Mouse (Mus musculus): ENCODE results near the gene Snx13. TPM values are rescaled to one million over a fixed set of nuclear protein-coding genes. Genes with fewer than 3 reads are reported as not detected.

Gene Snx13
- polyA plus RNA-seq, 2 experiments, result 2.5 to 7.3 TPM

DNA sequence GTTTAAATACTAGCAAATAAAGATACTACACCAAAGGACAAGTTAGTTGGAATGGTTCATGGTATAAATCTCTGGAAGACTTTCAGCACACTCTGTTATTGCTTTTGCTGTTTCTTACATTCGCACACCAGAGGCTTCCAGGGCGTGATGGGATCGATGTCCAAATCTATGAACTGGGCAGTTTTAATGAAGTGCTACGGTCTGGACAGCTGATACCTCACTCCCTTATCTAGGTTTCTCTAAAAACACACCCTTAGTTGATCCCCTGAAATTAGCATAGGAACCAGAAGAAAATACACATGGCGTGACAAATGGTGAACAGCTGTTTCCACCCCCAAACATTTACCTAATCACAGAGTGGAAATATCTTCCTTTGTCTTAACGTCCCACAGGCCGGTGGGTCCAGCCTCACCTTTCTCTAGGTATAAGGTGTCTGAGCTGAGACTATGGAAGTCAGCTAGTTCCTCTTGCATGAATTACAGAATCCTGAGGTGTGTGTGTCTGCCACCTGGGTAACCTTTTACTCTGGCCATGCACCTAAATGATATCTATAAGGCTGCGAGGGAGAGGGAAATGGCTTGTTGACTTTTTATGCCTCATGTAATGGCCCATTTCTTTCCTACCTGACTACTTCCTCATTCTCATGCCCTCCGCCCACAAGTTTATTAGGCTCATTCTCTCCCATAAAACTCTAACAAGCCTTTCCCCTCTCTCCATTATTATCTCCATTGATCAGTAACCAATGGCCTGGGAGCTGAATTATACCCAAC is 30.3 kb upstream of the Snx13 start:
- no peaks in the 10 kb centered on the region for H3K36me3 ChIP-seq (replicated peaks; ENCODE audit: control insufficient read depth, insufficient read depth, low read depth)
- DNase-seq (ENCODE audit: low read depth in 3 of 3, low spot score in 3 of 3), result no peak
- no peak for ATAC-seq (ENCODE audit: insufficient read depth)
- no peaks in the 10 kb centered on the region for H3K27me3 ChIP-seq (ENCODE audit: control insufficient read depth, insufficient read depth, low read length)
- no peaks in the 10 kb centered on the region for H3K9me3 ChIP-seq (ENCODE audit: control insufficient read depth, low read length)
- no peak overlapping the region for H3K4me3 ChIP-seq (ENCODE audit: insufficient read depth in 1 of 2, low read depth in 2 of 2, low read length in 2 of 2)
- H3K4me2 ChIP-seq (ENCODE audit: low read depth), result no peak overlapping the region
- no peaks in the 10 kb centered on the region for H3K4me1 ChIP-seq (replicated peaks; ENCODE audit: control insufficient read depth in 2 of 2, insufficient read depth in 2 of 2, low read length in 1 of 2)
- WGBS (ENCODE audit: insufficient replicate concordance), result 72% methylated on average over 9 of the region's 9 CpGs
- H3K9ac ChIP-seq (replicated peaks), result no peak overlapping the region
- TF ChIP-seq CTCF (IDR thresholded peaks at IDR 0.05; ENCODE audit: low read depth) (no peak), EP300 (IDR thresholded peaks at IDR 0.05; ENCODE audit: low read depth) (no peak)
- H3K27ac ChIP-seq, result no peak overlapping the region

DNA sequence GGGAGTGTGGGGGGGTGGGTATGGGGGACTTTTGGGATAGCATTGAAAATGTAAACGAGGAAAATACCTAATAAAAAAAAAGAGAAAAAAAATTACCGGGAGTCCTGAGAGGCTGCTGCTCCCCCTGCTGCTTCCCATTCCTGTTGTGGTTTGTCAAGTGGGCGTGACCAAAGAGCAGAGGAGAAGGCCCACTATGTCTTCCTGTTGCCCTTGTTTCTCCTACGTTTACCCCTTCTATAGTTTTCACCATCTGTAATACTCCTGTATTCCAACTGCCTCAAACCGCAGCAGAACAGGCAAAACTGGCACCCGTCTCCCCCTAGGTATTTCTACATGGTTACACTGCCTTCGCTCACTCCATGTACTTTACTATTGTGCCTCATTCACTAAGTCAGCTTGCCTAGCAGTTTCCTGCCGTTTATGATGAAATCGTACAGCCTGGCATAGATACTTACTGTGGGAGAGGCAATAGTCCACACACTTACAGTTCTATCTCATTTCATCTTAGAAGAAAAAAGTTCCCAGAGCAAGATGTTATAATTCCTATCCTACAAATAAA is 28.2 kb upstream of the Snx13 start:
- H3K4me3 ChIP-seq (ENCODE audit: insufficient read depth in 1 of 2, low read depth in 2 of 2, low read length in 2 of 2), result no peak overlapping the region
- WGBS (ENCODE audit: insufficient replicate concordance), result 25% methylated on average over 9 of the region's 9 CpGs
- no peak overlapping the region for H3K4me2 ChIP-seq (ENCODE audit: low read depth)
- H3K27ac ChIP-seq, result no peak overlapping the region
- H3K4me1 ChIP-seq (replicated peaks; ENCODE audit: control insufficient read depth in 2 of 2, insufficient read depth in 2 of 2, low read length in 1 of 2), result no peaks in the 10 kb centered on the region
- no peak for DNase-seq (ENCODE audit: low read depth in 3 of 3, low spot score in 3 of 3)
- H3K27me3 ChIP-seq (ENCODE audit: control insufficient read depth, insufficient read depth, low read length), result no peaks in the 10 kb centered on the region
- H3K9me3 ChIP-seq (ENCODE audit: control insufficient read depth, low read length), result no peaks in the 10 kb centered on the region
- no peak overlapping the region for H3K9ac ChIP-seq (replicated peaks)
- no peaks in the 10 kb centered on the region for H3K36me3 ChIP-seq (replicated peaks; ENCODE audit: control insufficient read depth, insufficient read depth, low read depth)
- ATAC-seq (ENCODE audit: insufficient read depth), result no peak
- TF ChIP-seq EP300 (IDR thresholded peaks at IDR 0.05; ENCODE audit: low read depth) (no peak), CTCF (IDR thresholded peaks at IDR 0.05; ENCODE audit: low read depth) (no peak)

DNA sequence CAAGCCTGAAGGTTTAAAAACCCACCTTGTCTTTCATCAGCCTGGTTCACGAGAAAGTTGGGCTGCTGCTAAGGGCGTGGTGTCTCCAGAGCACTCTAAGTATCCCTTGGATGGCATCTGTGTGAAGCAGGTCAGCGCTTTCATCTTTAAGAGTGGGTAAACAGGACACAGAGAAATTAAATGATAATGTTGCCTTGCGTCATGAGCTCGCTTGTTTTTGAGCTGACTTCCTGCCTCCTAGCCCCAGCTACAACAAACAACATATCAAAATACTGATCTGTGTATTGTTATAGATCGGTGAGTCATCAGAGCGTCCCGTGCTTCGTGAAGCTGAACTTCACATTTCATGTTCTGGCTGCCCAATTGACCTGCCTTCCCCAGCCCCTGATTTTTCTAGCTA is 25.7 kb upstream of the Snx13 start:
- Histone ChIP-seq H3K4me2 (ENCODE audit: low read depth) (no peak overlapping the region), H3K9ac (replicated peaks) (no peak overlapping the region), H3K27ac (no peak overlapping the region), H3K36me3 (replicated peaks; ENCODE audit: control insufficient read depth, insufficient read depth, low read depth) (no peaks in the 10 kb centered on the region), H3K4me1 (replicated peaks; ENCODE audit: control insufficient read depth in 2 of 2, insufficient read depth in 2 of 2, low read length in 1 of 2) (no peaks in the 10 kb centered on the region), H3K27me3 (ENCODE audit: control insufficient read depth, insufficient read depth, low read length) (no peaks in the 10 kb centered on the region), H3K4me3 (ENCODE audit: insufficient read depth in 1 of 2, low read depth in 2 of 2, low read length in 2 of 2) (no peak overlapping the region), H3K9me3 (ENCODE audit: control insufficient read depth, low read length) (no peaks in the 10 kb centered on the region)
- 64% methylated on average over 9 of the region's 9 CpGs for WGBS (ENCODE audit: insufficient replicate concordance)
- no peak for TF ChIP-seq CTCF (IDR thresholded peaks at IDR 0.05; ENCODE audit: low read depth)
- ATAC-seq (ENCODE audit: insufficient read depth), result no peak
- no peak for DNase-seq (ENCODE audit: low read depth in 3 of 3, low spot score in 3 of 3)

DNA sequence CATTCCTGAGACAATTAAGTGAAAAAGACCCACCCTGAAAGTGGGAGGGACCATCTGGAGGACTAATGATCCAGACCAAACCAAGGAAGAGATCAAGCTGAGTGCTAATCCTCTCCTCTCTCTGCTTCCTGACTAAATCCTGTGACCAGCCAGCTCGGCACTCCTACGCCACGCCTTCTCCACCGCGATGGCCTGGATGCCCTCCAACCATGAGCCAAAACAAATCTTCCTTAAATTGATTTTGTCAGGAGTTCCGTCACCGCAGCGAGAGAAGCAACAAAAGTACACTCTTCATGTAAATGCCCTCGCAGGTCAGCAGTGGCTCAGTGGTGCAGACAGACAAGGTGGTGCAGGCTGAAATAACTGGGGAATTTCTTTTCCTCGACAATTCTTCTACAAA is 24.9 kb upstream of the Snx13 start:
- WGBS (ENCODE audit: insufficient replicate concordance), result 57% methylated on average over 10 of the region's 10 CpGs
- no peak overlapping the region for H3K27ac ChIP-seq
- no peaks in the 10 kb centered on the region for H3K4me1 ChIP-seq (replicated peaks; ENCODE audit: control insufficient read depth in 2 of 2, insufficient read depth in 2 of 2, low read length in 1 of 2)
- no peak overlapping the region for H3K4me3 ChIP-seq (ENCODE audit: insufficient read depth in 1 of 2, low read depth in 2 of 2, low read length in 2 of 2)
- no peak overlapping the region for H3K4me2 ChIP-seq (ENCODE audit: low read depth)
- no peaks in the 10 kb centered on the region for H3K27me3 ChIP-seq (ENCODE audit: control insufficient read depth, insufficient read depth, low read length)
- H3K36me3 ChIP-seq (replicated peaks; ENCODE audit: control insufficient read depth, insufficient read depth, low read depth), result no peaks in the 10 kb centered on the region
- no peak for ATAC-seq (ENCODE audit: insufficient read depth)
- H3K9me3 ChIP-seq (ENCODE audit: control insufficient read depth, low read length), result no peaks in the 10 kb centered on the region
- no peak for TF ChIP-seq CTCF (IDR thresholded peaks at IDR 0.05; ENCODE audit: low read depth)
- no peak for TF ChIP-seq EP300 (IDR thresholded peaks at IDR 0.05; ENCODE audit: low read depth)
- H3K9ac ChIP-seq (replicated peaks), result no peak overlapping the region
- DNase-seq (ENCODE audit: low read depth in 3 of 3, low spot score in 3 of 3), result no peak

DNA sequence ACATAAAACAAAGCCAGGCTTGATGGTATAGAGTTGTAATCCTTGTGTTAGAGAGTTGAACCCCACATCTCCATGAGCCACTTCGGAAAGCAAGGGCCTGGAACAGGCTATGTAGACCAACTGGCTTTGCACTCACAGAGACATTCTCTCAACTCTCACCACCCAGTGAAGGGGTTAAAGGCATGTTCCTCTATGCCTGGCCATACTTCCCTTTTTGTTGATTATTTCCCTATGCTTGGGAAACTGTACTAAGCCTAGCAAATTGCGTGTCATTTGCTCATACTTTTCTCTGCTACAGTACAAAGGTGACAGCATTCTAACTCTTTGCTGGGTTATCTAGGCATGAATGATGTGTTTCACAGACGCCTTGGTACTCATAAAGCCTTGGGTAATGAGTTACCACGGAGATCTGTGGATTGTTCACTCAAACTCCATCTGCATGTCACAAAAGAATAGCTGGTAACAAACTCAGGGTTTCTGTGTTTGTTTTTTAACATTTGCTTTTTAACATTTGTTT is 21.0 kb upstream of the Snx13 start:
- DNase-seq (ENCODE audit: low read depth in 3 of 3, low spot score in 3 of 3) (no peak), ATAC-seq (ENCODE audit: insufficient read depth) (no peak)
- no peaks in the 10 kb centered on the region for H3K36me3 ChIP-seq (replicated peaks; ENCODE audit: control insufficient read depth, insufficient read depth, low read depth)
- no peaks in the 10 kb centered on the region for H3K27me3 ChIP-seq (ENCODE audit: control insufficient read depth, insufficient read depth, low read length)
- no peak overlapping the region for H3K27ac ChIP-seq
- H3K4me1 ChIP-seq (replicated peaks; ENCODE audit: control insufficient read depth in 2 of 2, insufficient read depth in 2 of 2, low read length in 1 of 2), result no peaks in the 10 kb centered on the region
- no peak overlapping the region for H3K4me2 ChIP-seq (ENCODE audit: low read depth)
- TF ChIP-seq CTCF (IDR thresholded peaks at IDR 0.05; ENCODE audit: low read depth) (no peak), EP300 (IDR thresholded peaks at IDR 0.05; ENCODE audit: low read depth) (no peak)
- H3K9ac ChIP-seq (replicated peaks), result no peak overlapping the region
- no peaks in the 10 kb centered on the region for H3K9me3 ChIP-seq (ENCODE audit: control insufficient read depth, low read length)
- WGBS (ENCODE audit: insufficient replicate concordance), result 27% methylated on average over 4 of the region's 4 CpGs
- no peak overlapping the region for H3K4me3 ChIP-seq (ENCODE audit: insufficient read depth in 1 of 2, low read depth in 2 of 2, low read length in 2 of 2)
